Mouse (Mus musculus) MEL (cell line): ENCODE data around the gene Hspa12b. TPM values are rescaled to one million over a fixed set of nuclear protein-coding genes. Genes with fewer than 3 reads are reported as not detected.
A peak's percentile ranks its signal among the peaks of the same experiment; 100 is the strongest.

Source experiments
- DNase-seq: peaks from one replicate; pipeline ENCODE4 v3.0.0; 2011; ENCODE audit warnings: low read depth, low spot score
- H3K27ac ChIP-seq: 2 replicates; pipeline ENCODE4 v1.5.1; 2012; ENCODE audit warnings: low read depth, mild to moderate bottlenecking, control low read depth, low read length, moderate library complexity; ENCODE audit not compliant: control insufficient read depth
- H3K27me3 ChIP-seq, 2 experiments: fragments of 150-350 bp in 1 of 2; sonication (generic) in 1 of 2; 2 replicates each; pipeline ENCODE4 v1.6.1; 2012; ENCODE audit warnings: low read length in 2 of 2, mild to moderate bottlenecking in 2 of 2, improper control_type of control experiment in 1 of 2, moderate library complexity in 1 of 2; ENCODE audit not compliant: insufficient read depth in 2 of 2, control insufficient read depth in 1 of 2
- H3K36me3 ChIP-seq, 2 experiments: 2 replicates each; pipeline ENCODE4 v1.6.1; 2012 to 2014; ENCODE audit warnings: low read length in 2 of 2, improper control_type of control experiment in 1 of 2, inconsistent platforms in 1 of 2, mild to moderate bottlenecking in 1 of 2; ENCODE audit not compliant: insufficient read depth in 2 of 2, control insufficient read depth in 1 of 2
- H3K4me1 ChIP-seq, 2 experiments: fragments of 150-350 bp in 1 of 2; sonication (generic) in 1 of 2; 2 replicates each; pipeline ENCODE4 v1.6.1; 2012; ENCODE audit warnings: low read length in 2 of 2, improper control_type of control experiment in 1 of 2, mild to moderate bottlenecking in 1 of 2; ENCODE audit not compliant: insufficient read depth in 2 of 2, control insufficient read depth in 1 of 2
- H3K4me3 ChIP-seq, 2 experiments: fragments of 150-350 bp in 1 of 2; sonication (generic) in 1 of 2; 2 replicates each; pipeline ENCODE4 v1.5.1; 2012; ENCODE audit warnings: low read depth in 2 of 2, low read length in 2 of 2, mild to moderate bottlenecking in 2 of 2, moderate library complexity in 2 of 2, control low read depth in 1 of 2, improper control_type of control experiment in 1 of 2; ENCODE audit not compliant: control insufficient read depth in 1 of 2, insufficient read depth in 1 of 2
- H3K79me2 ChIP-seq: 2 replicates; pipeline ENCODE4 v1.6.1; 2012; ENCODE audit warnings: mild to moderate bottlenecking, low read length, moderate library complexity; ENCODE audit not compliant: control insufficient read depth, poor library complexity, insufficient read depth
- H3K9ac ChIP-seq: 2 replicates; pipeline ENCODE4 v1.6.1; 2012; ENCODE audit warnings: low read depth, mild to moderate bottlenecking, control low read depth, low read length, moderate library complexity; ENCODE audit not compliant: control insufficient read depth, poor library complexity, severe bottlenecking
- H3K9me3 ChIP-seq: fragments of 150-350 bp; sonication (generic); replicated peaks from 2 replicates; pipeline ENCODE4 v1.6.1; 2012; ENCODE audit warnings: mild to moderate bottlenecking, low read length, improper control_type of control experiment, moderate library complexity; ENCODE audit not compliant: insufficient read depth
- CHD1 ChIP-seq: IDR thresholded peaks from 2 replicates; pipeline ENCODE4 v1.6.1; 2012; ENCODE audit warnings: low read depth, mild to moderate bottlenecking, inconsistent platforms, low read length, improper control_type of control experiment
- CTCF ChIP-seq, 3 experiments: IDR thresholded peaks in 2 of 3; conservative IDR thresholded peaks in 1 of 3; 2 replicates each; pipeline ENCODE4 v1.5.1; 2011 to 2012; ENCODE audit warnings: low read length in 3 of 3, low read depth in 2 of 3, mild to moderate bottlenecking in 2 of 3, improper control_type of control experiment in 1 of 3, inconsistent platforms in 1 of 3, mixed read lengths in 1 of 3, moderate library complexity in 1 of 3; ENCODE audit not compliant: control insufficient read depth in 1 of 3, insufficient read depth in 1 of 3, poor library complexity in 1 of 3, severe bottlenecking in 1 of 3
- E2F4 ChIP-seq: IDR thresholded peaks from 2 replicates; pipeline ENCODE4 v1.6.1; 2011; ENCODE audit warnings: low read depth, low read length, improper control_type of control experiment, borderline replicate concordance
- ELF1 ChIP-seq: IDR thresholded peaks from 2 replicates; pipeline ENCODE4 v1.6.1; 2014; ENCODE audit warnings: low read depth, mild to moderate bottlenecking, inconsistent platforms, low read length, improper control_type of control experiment, moderate library complexity
- EP300 ChIP-seq, 2 experiments: IDR thresholded peaks; 2 replicates each; pipeline ENCODE4 v1.6.1; 2011; ENCODE audit warnings: improper control_type of control experiment in 2 of 2, low read length in 2 of 2, low read depth in 1 of 2, mild to moderate bottlenecking in 1 of 2
- ETS1 ChIP-seq: IDR thresholded peaks from 2 replicates; pipeline ENCODE4 v1.6.1; 2012; ENCODE audit warnings: low read depth, mild to moderate bottlenecking, inconsistent platforms, low read length, improper control_type of control experiment, moderate library complexity
- GABPA ChIP-seq: IDR thresholded peaks from 2 replicates; pipeline ENCODE4 v1.6.1; 2012; ENCODE audit warnings: low read depth, mild to moderate bottlenecking, inconsistent platforms, low read length, improper control_type of control experiment, moderate library complexity
- HCFC1 ChIP-seq: IDR thresholded peaks from 2 replicates; pipeline ENCODE4 v1.6.1; 2012; ENCODE audit warnings: low read depth, mild to moderate bottlenecking, inconsistent platforms, low read length, improper control_type of control experiment, moderate library complexity
- JUND ChIP-seq: IDR thresholded peaks from 2 replicates; pipeline ENCODE4 v1.6.1; 2011; ENCODE audit warnings: low read depth, mild to moderate bottlenecking, improper control_type of control experiment, low read length
- KAT2A ChIP-seq: conservative IDR thresholded peaks from 2 replicates; pipeline ENCODE4 v1.6.1; 2012; ENCODE audit warnings: low read depth, low read length, improper control_type of control experiment, inconsistent platforms
- MAX ChIP-seq: IDR thresholded peaks from 2 replicates; pipeline ENCODE4 v1.6.1; 2011; ENCODE audit warnings: low read length, improper control_type of control experiment
- MAZ ChIP-seq: IDR thresholded peaks from 2 replicates; pipeline ENCODE4 v1.6.1; 2012; ENCODE audit warnings: low read depth, mild to moderate bottlenecking, inconsistent platforms, low read length, improper control_type of control experiment
- MXI1 ChIP-seq: IDR thresholded peaks from 2 replicates; pipeline ENCODE4 v1.6.1; 2011; ENCODE audit warnings: mild to moderate bottlenecking, low read depth, low read length, improper control_type of control experiment
- NELFE ChIP-seq: IDR thresholded peaks from 2 replicates; pipeline ENCODE4 v1.6.1; 2011; ENCODE audit warnings: low read depth, low read length, improper control_type of control experiment
- POLR2A ChIP-seq, 2 experiments: IDR thresholded peaks; 2 replicates each; pipeline ENCODE4 v1.6.1; 2011 to 2012; ENCODE audit warnings: low read length in 2 of 2, mild to moderate bottlenecking in 2 of 2, control low read depth in 1 of 2, improper control_type of control experiment in 1 of 2, low read depth in 1 of 2, moderate library complexity in 1 of 2; ENCODE audit not compliant: control insufficient read depth in 1 of 2, insufficient read depth in 1 of 2, poor library complexity in 1 of 2
- POLR2AphosphoS5 ChIP-seq: IDR thresholded peaks from 2 replicates; pipeline ENCODE4 v1.6.1; 2012; ENCODE audit warnings: low read depth, borderline replicate concordance, mild to moderate bottlenecking, inconsistent platforms, low read length, moderate library complexity, mixed read lengths
- RAD21 ChIP-seq: IDR thresholded peaks from 2 replicates; pipeline ENCODE4 v1.6.1; 2011; ENCODE audit warnings: mild to moderate bottlenecking, low read depth, low read length, improper control_type of control experiment
- SIN3A ChIP-seq: IDR thresholded peaks from 2 replicates; pipeline ENCODE4 v1.6.1; 2012; ENCODE audit warnings: low read length, improper control_type of control experiment, inconsistent platforms
- SMC3 ChIP-seq: IDR thresholded peaks from 2 replicates; pipeline ENCODE4 v1.6.1; 2011; ENCODE audit warnings: low read depth, low read length, improper control_type of control experiment
- TBP ChIP-seq: IDR thresholded peaks from 2 replicates; pipeline ENCODE4 v1.8.0; 2011; ENCODE audit warnings: low read depth, low read length, improper control_type of control experiment
- TCF12 ChIP-seq: IDR thresholded peaks from 2 replicates; pipeline ENCODE4 v1.6.1; 2014; ENCODE audit warnings: low read depth, mild to moderate bottlenecking, inconsistent platforms, low read length, improper control_type of control experiment, moderate library complexity
- UBTF ChIP-seq: IDR thresholded peaks from 2 replicates; pipeline ENCODE4 v1.6.1; 2012; ENCODE audit warnings: low read depth, mild to moderate bottlenecking, inconsistent platforms, low read length, improper control_type of control experiment, moderate library complexity, borderline replicate concordance; ENCODE audit not compliant: insufficient read depth
- USF1 ChIP-seq: IDR thresholded peaks from 2 replicates; pipeline ENCODE4 v1.6.1; 2014; ENCODE audit warnings: low read depth, mild to moderate bottlenecking, inconsistent platforms, low read length, improper control_type of control experiment, moderate library complexity
- USF2 ChIP-seq, 2 experiments: IDR thresholded peaks; 2 replicates each; pipeline ENCODE4 v1.6.1; 2011 to 2012; ENCODE audit warnings: improper control_type of control experiment in 2 of 2, low read length in 2 of 2, borderline replicate concordance in 1 of 2, inconsistent platforms in 1 of 2, low read depth in 1 of 2, mild to moderate bottlenecking in 1 of 2; ENCODE audit not compliant: insufficient read depth in 1 of 2
- ZC3H11A ChIP-seq: IDR thresholded peaks from 2 replicates; pipeline ENCODE4 v1.6.1; 2012; ENCODE audit warnings: low read depth, mild to moderate bottlenecking, inconsistent platforms, low read length, improper control_type of control experiment
- ZMIZ1 ChIP-seq: IDR thresholded peaks from 2 replicates; pipeline ENCODE4 v1.6.1; 2012; ENCODE audit warnings: low read depth, mild to moderate bottlenecking, inconsistent platforms, low read length, improper control_type of control experiment, moderate library complexity
- ZNF384 ChIP-seq: IDR thresholded peaks from 2 replicates; pipeline ENCODE4 v1.6.1; 2012; ENCODE audit warnings: low read depth, mild to moderate bottlenecking, inconsistent platforms, low read length, improper control_type of control experiment
- polyA plus RNA-seq, 2 experiments: library from polyadenylated mRNA; stranded (reverse) in 1 of 2; unstranded in 1 of 2; fragments of >175 nt in 1 of 2; fragments of >200 nt in 1 of 2; gene quantifications; 2 replicates each; pipeline versions ENCODE4 v1.2.1 to v1.2.4; 2012; ENCODE audit warnings: low replicate concordance in 2 of 2, low read depth in 1 of 2; ENCODE audit not compliant: insufficient read length in 2 of 2, insufficient read depth in 1 of 2, missing spikeins in 1 of 2
- total RNA-seq: library from RNA; depleted of rRNA; stranded (reverse); fragments of 300-350 nt; gene quantifications from 2 replicates; pipeline ENCODE4 v1.2.3, GENCODE M21; 2012

The Hspa12b gene
- total and polyA plus RNA-seq, 3 experiments, result 0.04 to 1.2 TPM; not detected in 1

- peak; percentile 81 for DNase-seq
- Histone ChIP-seq H3K9ac (no peak overlapping the region), H3K36me3 (peaks cover 0 to 4% of the 10 kb centered on the region in 2 experiments; a peak in 2 of 4 replicates), H3K4me1 (peaks cover 0 to 9% of the 10 kb centered on the region in 2 experiments; a peak in 3 of 4 replicates), H3K27me3 (no peaks in the 10 kb centered on the region), H3K27ac (no peak overlapping the region), H3K9me3 (no peaks in the 10 kb centered on the region), H3K79me2 (no peaks in the 10 kb centered on the region), H3K4me3 (no peak overlapping the region)
- peak; percentile 98 for TF ChIP-seq SMC3
- peak; percentile 99 for TF ChIP-seq RAD21
- no peak for TF ChIP-seq E2F4
- TF ChIP-seq HCFC1, result 0 out of 2 replicates have a peak, but pooled peaks have one; percentile 35
- peak; percentile 87 to 99 (median 95) for TF ChIP-seq CTCF (IDR thresholded peaks at IDR 0.05 in 2 of 3, conservative IDR thresholded peaks at IDR 0.05 in 1 of 3; ENCODE audit: control insufficient read depth in 1 of 3, insufficient read depth in 1 of 3, low read depth in 2 of 3, low read length in 3 of 3, poor library complexity in 1 of 3, severe bottlenecking in 1 of 3)
- TF ChIP-seq MAZ, result 0 out of 2 replicates have a peak, but pooled peaks have one; percentile 62
- peak; percentile 68; the same call in 1 of the 2 replicates for TF ChIP-seq ZNF384
- no peak for TF ChIP-seq GABPA
- peak; percentile 98 for TF ChIP-seq ZC3H11A
Observed at GRCm38 (mm10) chr2:131094823-131095222, 32.3 kb upstream of the Hspa12b start.

DNA sequence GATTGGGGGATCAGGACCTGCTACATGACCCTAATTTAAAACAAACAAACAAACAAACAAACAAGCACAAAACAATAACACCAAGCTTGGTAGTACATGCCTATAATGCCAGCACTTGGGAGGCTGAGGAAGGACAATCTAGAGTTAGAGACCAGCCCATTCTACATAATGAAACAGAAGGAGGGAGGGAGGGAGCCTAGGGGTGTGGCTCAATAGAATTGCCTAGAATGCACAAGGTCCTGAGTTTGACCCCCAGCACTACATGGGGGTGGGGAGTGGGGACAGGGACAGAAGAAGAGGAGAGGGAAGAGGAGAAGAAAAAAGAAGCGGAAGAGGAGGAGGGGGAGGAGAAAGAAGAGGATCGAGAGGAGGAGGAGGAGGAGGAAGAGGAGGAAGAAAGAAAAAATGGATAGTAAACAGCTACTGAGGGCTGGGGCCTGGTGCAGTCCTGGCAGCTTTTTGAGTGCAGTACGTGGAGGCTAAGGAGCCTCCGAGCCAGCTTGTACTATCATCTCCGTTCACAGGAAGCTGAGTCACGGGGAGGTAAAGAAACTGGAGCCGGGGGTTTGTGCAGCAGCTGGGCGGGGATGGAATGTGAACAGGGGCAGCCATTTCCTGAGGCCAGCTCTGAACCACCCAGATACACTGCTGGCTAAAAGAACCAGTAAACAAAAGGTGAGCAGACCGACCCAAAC, 30.8 kb upstream of the Hspa12b start:
- Histone ChIP-seq H3K4me1 (peaks cover 0 to 9% of the 10 kb centered on the region in 2 experiments; a peak in 3 of 4 replicates), H3K9ac (peak overlapping the region; percentile 68), H3K36me3 (peaks cover 0 to 4% of the 10 kb centered on the region in 2 experiments; a peak in 2 of 4 replicates), H3K79me2 (no peaks in the 10 kb centered on the region), H3K27ac (peak overlapping the region; percentile 90)
- DNase-seq, result peak; percentile 84
- TF ChIP-seq RAD21 (peak; percentile 9), TBP (peak; percentile 41; the same call in 1 of the 2 replicates), POLR2A (IDR thresholded peaks at IDR 0.05; ENCODE audit: control insufficient read depth in 1 of 2, insufficient read depth in 1 of 2, low read depth in 1 of 2, low read length in 2 of 2, poor library complexity in 1 of 2) (peak in 1 of 2 experiments; percentile 44; a peak in 1 of 4 replicates), POLR2AphosphoS5 (no peak), KAT2A (no peak), SIN3A (peak; percentile 72), USF1 (peak; percentile 26; the same call in 1 of the 2 replicates), ZMIZ1 (no peak), ELF1 (no peak), TCF12 (no peak), CHD1 (0 out of 2 replicates have a peak, but pooled peaks have one; percentile 41), JUND (no peak), MAX (peak; percentile 25; the same call in 1 of the 2 replicates), USF2 (IDR thresholded peaks at IDR 0.05; ENCODE audit: borderline replicate concordance in 1 of 2, insufficient read depth in 1 of 2, low read depth in 1 of 2, low read length in 2 of 2) (no peak), ETS1 (peak; percentile 59; the same call in 1 of the 2 replicates), MXI1 (peak; percentile 42; the same call in 1 of the 2 replicates), HCFC1 (peak; percentile 42; the same call in 1 of the 2 replicates), NELFE (peak; percentile 38; the same call in 1 of the 2 replicates), SMC3 (0 out of 2 replicates have a peak, but pooled peaks have one; percentile 21), GABPA (no peak), EP300 (IDR thresholded peaks at IDR 0.05; ENCODE audit: low read depth in 1 of 2, low read length in 2 of 2) (peak; percentile 39 to 54; a peak in 3 of 4 replicates), ZNF384 (peak; percentile 46; the same call in 1 of the 2 replicates), ZC3H11A (0 out of 2 replicates have a peak, but pooled peaks have one; percentile 10), UBTF (no peak), CTCF (IDR thresholded peaks at IDR 0.05 in 2 of 3, conservative IDR thresholded peaks at IDR 0.05 in 1 of 3; ENCODE audit: control insufficient read depth in 1 of 3, insufficient read depth in 1 of 3, low read depth in 2 of 3, low read length in 3 of 3, poor library complexity in 1 of 3, severe bottlenecking in 1 of 3) (no peak)
- TF ChIP-seq, all 39 proteins: peak for 15
- H3K9me3 ChIP-seq, result no peaks in the 10 kb centered on the region
- peak overlapping the region; percentile 28 to 51 for H3K4me3 ChIP-seq
- H3K27me3 ChIP-seq, result no peaks in the 10 kb centered on the region
